Mouse (Mus musculus) MEL (cell line): Measurements from ENCODE around the gene Rtel1. TPM values are rescaled to one million over a fixed set of nuclear protein-coding genes. Genes with fewer than 3 reads are reported as not detected.

ENCODE experiments used
- DNase-seq: peaks from one replicate; pipeline ENCODE4 v3.0.0; 2011; ENCODE audit warnings: low read depth, low spot score
- H3K27ac ChIP-seq: 2 replicates; pipeline ENCODE4 v1.5.1; 2012; ENCODE audit warnings: low read depth, mild to moderate bottlenecking, control low read depth, low read length, moderate library complexity; ENCODE audit not compliant: control insufficient read depth
- H3K27me3 ChIP-seq, 2 experiments: fragments of 150-350 bp in 1 of 2; sonication (generic) in 1 of 2; 2 replicates each; pipeline ENCODE4 v1.6.1; 2012; ENCODE audit warnings: low read length in 2 of 2, mild to moderate bottlenecking in 2 of 2, improper control_type of control experiment in 1 of 2, moderate library complexity in 1 of 2; ENCODE audit not compliant: insufficient read depth in 2 of 2, control insufficient read depth in 1 of 2
- H3K36me3 ChIP-seq, 2 experiments: 2 replicates each; pipeline ENCODE4 v1.6.1; 2012 to 2014; ENCODE audit warnings: low read length in 2 of 2, improper control_type of control experiment in 1 of 2, inconsistent platforms in 1 of 2, mild to moderate bottlenecking in 1 of 2; ENCODE audit not compliant: insufficient read depth in 2 of 2, control insufficient read depth in 1 of 2
- H3K4me1 ChIP-seq, 2 experiments: fragments of 150-350 bp in 1 of 2; sonication (generic) in 1 of 2; 2 replicates each; pipeline ENCODE4 v1.6.1; 2012; ENCODE audit warnings: low read length in 2 of 2, improper control_type of control experiment in 1 of 2, mild to moderate bottlenecking in 1 of 2; ENCODE audit not compliant: insufficient read depth in 2 of 2, control insufficient read depth in 1 of 2
- H3K4me3 ChIP-seq, 2 experiments: fragments of 150-350 bp in 1 of 2; sonication (generic) in 1 of 2; 2 replicates each; pipeline ENCODE4 v1.5.1; 2012; ENCODE audit warnings: low read depth in 2 of 2, low read length in 2 of 2, mild to moderate bottlenecking in 2 of 2, moderate library complexity in 2 of 2, control low read depth in 1 of 2, improper control_type of control experiment in 1 of 2; ENCODE audit not compliant: control insufficient read depth in 1 of 2, insufficient read depth in 1 of 2
- H3K79me2 ChIP-seq: 2 replicates; pipeline ENCODE4 v1.6.1; 2012; ENCODE audit warnings: mild to moderate bottlenecking, low read length, moderate library complexity; ENCODE audit not compliant: control insufficient read depth, poor library complexity, insufficient read depth
- H3K9ac ChIP-seq: 2 replicates; pipeline ENCODE4 v1.6.1; 2012; ENCODE audit warnings: low read depth, mild to moderate bottlenecking, control low read depth, low read length, moderate library complexity; ENCODE audit not compliant: control insufficient read depth, poor library complexity, severe bottlenecking
- H3K9me3 ChIP-seq: fragments of 150-350 bp; sonication (generic); replicated peaks from 2 replicates; pipeline ENCODE4 v1.6.1; 2012; ENCODE audit warnings: mild to moderate bottlenecking, low read length, improper control_type of control experiment, moderate library complexity; ENCODE audit not compliant: insufficient read depth
- CHD2 ChIP-seq: IDR thresholded peaks from 2 replicates; pipeline ENCODE4 v1.6.1; 2011; ENCODE audit warnings: low read length, improper control_type of control experiment
- ELF1 ChIP-seq: IDR thresholded peaks from 2 replicates; pipeline ENCODE4 v1.6.1; 2014; ENCODE audit warnings: low read depth, mild to moderate bottlenecking, inconsistent platforms, low read length, improper control_type of control experiment, moderate library complexity
- ETS1 ChIP-seq: IDR thresholded peaks from 2 replicates; pipeline ENCODE4 v1.6.1; 2012; ENCODE audit warnings: low read depth, mild to moderate bottlenecking, inconsistent platforms, low read length, improper control_type of control experiment, moderate library complexity
- GABPA ChIP-seq: IDR thresholded peaks from 2 replicates; pipeline ENCODE4 v1.6.1; 2012; ENCODE audit warnings: low read depth, mild to moderate bottlenecking, inconsistent platforms, low read length, improper control_type of control experiment, moderate library complexity
- GATA1 ChIP-seq: IDR thresholded peaks from 2 replicates; pipeline ENCODE4 v1.6.1; 2011; ENCODE audit warnings: low read depth, low read length, improper control_type of control experiment
- HCFC1 ChIP-seq: IDR thresholded peaks from 2 replicates; pipeline ENCODE4 v1.6.1; 2012; ENCODE audit warnings: low read depth, mild to moderate bottlenecking, inconsistent platforms, low read length, improper control_type of control experiment, moderate library complexity
- JUND ChIP-seq: IDR thresholded peaks from 2 replicates; pipeline ENCODE4 v1.6.1; 2011; ENCODE audit warnings: low read depth, mild to moderate bottlenecking, improper control_type of control experiment, low read length
- MAX ChIP-seq: IDR thresholded peaks from 2 replicates; pipeline ENCODE4 v1.6.1; 2011; ENCODE audit warnings: low read length, improper control_type of control experiment
- MAZ ChIP-seq: IDR thresholded peaks from 2 replicates; pipeline ENCODE4 v1.6.1; 2012; ENCODE audit warnings: low read depth, mild to moderate bottlenecking, inconsistent platforms, low read length, improper control_type of control experiment
- MEF2A ChIP-seq: IDR thresholded peaks from 2 replicates; pipeline ENCODE4 v1.6.1; 2014; ENCODE audit warnings: low read depth, mild to moderate bottlenecking, inconsistent platforms, low read length, improper control_type of control experiment; ENCODE audit not compliant: poor library complexity, insufficient replicate concordance, severe bottlenecking; ENCODE audit errors: extremely low read depth
- MXI1 ChIP-seq: IDR thresholded peaks from 2 replicates; pipeline ENCODE4 v1.6.1; 2011; ENCODE audit warnings: mild to moderate bottlenecking, low read depth, low read length, improper control_type of control experiment
- MYB ChIP-seq: IDR thresholded peaks from 2 replicates; pipeline ENCODE4 v1.6.1; 2011; ENCODE audit warnings: mild to moderate bottlenecking, low read depth, low read length, improper control_type of control experiment
- MYC ChIP-seq: IDR thresholded peaks from 2 replicates; pipeline ENCODE4 v1.6.1; 2011; ENCODE audit warnings: low read depth, mild to moderate bottlenecking, low read length, improper control_type of control experiment, moderate library complexity
- NRF1 ChIP-seq: IDR thresholded peaks from 2 replicates; pipeline ENCODE4 v1.6.1; 2014; ENCODE audit warnings: low read depth, mild to moderate bottlenecking, inconsistent platforms, low read length, improper control_type of control experiment, moderate library complexity; ENCODE audit not compliant: poor library complexity, insufficient read depth, severe bottlenecking
- POLR2A ChIP-seq, 2 experiments: IDR thresholded peaks; 2 replicates each; pipeline ENCODE4 v1.6.1; 2011 to 2012; ENCODE audit warnings: low read length in 2 of 2, mild to moderate bottlenecking in 2 of 2, control low read depth in 1 of 2, improper control_type of control experiment in 1 of 2, low read depth in 1 of 2, moderate library complexity in 1 of 2; ENCODE audit not compliant: control insufficient read depth in 1 of 2, insufficient read depth in 1 of 2, poor library complexity in 1 of 2
- POLR2AphosphoS2 ChIP-seq: IDR thresholded peaks from 2 replicates; pipeline ENCODE4 v1.6.1; 2011; ENCODE audit warnings: low read length, improper control_type of control experiment
- POLR2AphosphoS5 ChIP-seq: IDR thresholded peaks from 2 replicates; pipeline ENCODE4 v1.6.1; 2012; ENCODE audit warnings: low read depth, borderline replicate concordance, mild to moderate bottlenecking, inconsistent platforms, low read length, moderate library complexity, mixed read lengths
- RAD21 ChIP-seq: IDR thresholded peaks from 2 replicates; pipeline ENCODE4 v1.6.1; 2011; ENCODE audit warnings: mild to moderate bottlenecking, low read depth, low read length, improper control_type of control experiment
- SMC3 ChIP-seq: IDR thresholded peaks from 2 replicates; pipeline ENCODE4 v1.6.1; 2011; ENCODE audit warnings: low read depth, low read length, improper control_type of control experiment
- TAL1 ChIP-seq: IDR thresholded peaks from 2 replicates; pipeline ENCODE4 v1.6.1; 2012; ENCODE audit warnings: mild to moderate bottlenecking, inconsistent platforms, low read length, moderate library complexity, mixed read lengths
- TCF12 ChIP-seq: IDR thresholded peaks from 2 replicates; pipeline ENCODE4 v1.6.1; 2014; ENCODE audit warnings: low read depth, mild to moderate bottlenecking, inconsistent platforms, low read length, improper control_type of control experiment, moderate library complexity
- UBTF ChIP-seq: IDR thresholded peaks from 2 replicates; pipeline ENCODE4 v1.6.1; 2012; ENCODE audit warnings: low read depth, mild to moderate bottlenecking, inconsistent platforms, low read length, improper control_type of control experiment, moderate library complexity, borderline replicate concordance; ENCODE audit not compliant: insufficient read depth
- USF2 ChIP-seq, 2 experiments: IDR thresholded peaks; 2 replicates each; pipeline ENCODE4 v1.6.1; 2011 to 2012; ENCODE audit warnings: improper control_type of control experiment in 2 of 2, low read length in 2 of 2, borderline replicate concordance in 1 of 2, inconsistent platforms in 1 of 2, low read depth in 1 of 2, mild to moderate bottlenecking in 1 of 2; ENCODE audit not compliant: insufficient read depth in 1 of 2
- ZC3H11A ChIP-seq: IDR thresholded peaks from 2 replicates; pipeline ENCODE4 v1.6.1; 2012; ENCODE audit warnings: low read depth, mild to moderate bottlenecking, inconsistent platforms, low read length, improper control_type of control experiment
- ZKSCAN1 ChIP-seq: IDR thresholded peaks from 2 replicates; pipeline ENCODE4 v1.6.1; 2012; ENCODE audit warnings: low read depth, mild to moderate bottlenecking, inconsistent platforms, low read length, improper control_type of control experiment, moderate library complexity
- ZMIZ1 ChIP-seq: IDR thresholded peaks from 2 replicates; pipeline ENCODE4 v1.6.1; 2012; ENCODE audit warnings: low read depth, mild to moderate bottlenecking, inconsistent platforms, low read length, improper control_type of control experiment, moderate library complexity
- polyA plus RNA-seq, 2 experiments: library from polyadenylated mRNA; stranded (reverse) in 1 of 2; unstranded in 1 of 2; fragments of >175 nt in 1 of 2; fragments of >200 nt in 1 of 2; gene quantifications; 2 replicates each; pipeline versions ENCODE4 v1.2.1 to v1.2.4; 2012; ENCODE audit warnings: low replicate concordance in 2 of 2, low read depth in 1 of 2; ENCODE audit not compliant: insufficient read length in 2 of 2, insufficient read depth in 1 of 2, missing spikeins in 1 of 2
- total RNA-seq: library from RNA; depleted of rRNA; stranded (reverse); fragments of 300-350 nt; gene quantifications from 2 replicates; pipeline ENCODE4 v1.2.3, GENCODE M21; 2012

The Rtel1 gene
- total and polyA plus RNA-seq, 3 experiments: 54.2 to 87.0 TPM; not detected in 1

GRCm38 (mm10) chr2:181313344-181314079 is 6.0 kb upstream of the Rtel1 start:
- Histone ChIP-seq H3K9ac (no peak overlapping the region), H3K9me3 (no peaks in the 10 kb centered on the region), H3K4me3 (no peak overlapping the region), H3K36me3 (no peaks in the 10 kb centered on the region), H3K27me3 (peaks cover 0 to 2% of the 10 kb centered on the region in 2 experiments; a peak in 1 of 4 replicates), H3K4me1 (no peaks in the 10 kb centered on the region), H3K79me2 (no peaks in the 10 kb centered on the region), H3K27ac (no peak overlapping the region)
- TF ChIP-seq MYB (no peak), HCFC1 (no peak), TAL1 (no peak), GABPA (no peak), JUND (no peak), ZC3H11A (no peak), ZMIZ1 (no peak), POLR2AphosphoS2 (no peak), POLR2AphosphoS5 (no peak), RAD21 (no peak)
- DNase-seq: no peak

GRCm38 (mm10) chr2:181314080-181314810 is 5.3 kb upstream of the Rtel1 start, which contains the start of gene Stmn3:
Gene Stmn3, minus strand, starts transcription at chr2:181314500.
- Histone ChIP-seq H3K4me3 (no peak within 1 kb of the TSS), H3K79me2 (no peaks in the 10 kb centered on the region), H3K9me3 (no peaks in the 10 kb centered on the region), H3K27me3 (peaks cover 0 to 2% of the 10 kb centered on the region in 2 experiments; a peak in 1 of 4 replicates), H3K36me3 (0 out of 4 replicates have a peak, but pooled peaks cover 0 to 3% of the 10 kb centered on the region in 2 experiments), H3K27ac (no peak within 1 kb of the TSS), H3K4me1 (peaks cover 0 to 5% of the 10 kb centered on the region in 2 experiments; a peak in 2 of 4 replicates), H3K9ac (no peak within 1 kb of the TSS)
- no peak for TF ChIP-seq HCFC1
- TF ChIP-seq SMC3: no peak
- no peak for TF ChIP-seq MEF2A
- no peak for TF ChIP-seq MXI1
- no peak for TF ChIP-seq NRF1
- no peak for TF ChIP-seq MAZ
- no peak for TF ChIP-seq UBTF
- TF ChIP-seq ZKSCAN1: no peak
- no peak for TF ChIP-seq RAD21
- TF ChIP-seq POLR2AphosphoS2: no peak
- TF ChIP-seq MAX: no peak
- TF ChIP-seq MYC: no peak
- TF ChIP-seq ELF1: no peak
- no peak for TF ChIP-seq CHD2
- TF ChIP-seq ETS1: no peak
- no peak for TF ChIP-seq TCF12
- no peak for TF ChIP-seq ZMIZ1
- no peak for TF ChIP-seq GATA1
- no peak for TF ChIP-seq POLR2A (IDR thresholded peaks at IDR 0.05; ENCODE audit: control insufficient read depth in 1 of 2, insufficient read depth in 1 of 2, low read depth in 1 of 2, low read length in 2 of 2, poor library complexity in 1 of 2)
- TF ChIP-seq USF2 (IDR thresholded peaks at IDR 0.05; ENCODE audit: borderline replicate concordance in 1 of 2, insufficient read depth in 1 of 2, low read depth in 1 of 2, low read length in 2 of 2): no peak
- DNase-seq: no peak
